Mouse (Mus musculus): ENCODE measurements around the gene Atp2b4. TPM values are rescaled to one million over a fixed set of nuclear protein-coding genes. Genes with fewer than 3 reads are reported as not detected.

Atp2b4 gene
- total and polyA plus RNA-seq, 3 experiments = 34.0 to 278 (median 85.7) TPM

DNA sequence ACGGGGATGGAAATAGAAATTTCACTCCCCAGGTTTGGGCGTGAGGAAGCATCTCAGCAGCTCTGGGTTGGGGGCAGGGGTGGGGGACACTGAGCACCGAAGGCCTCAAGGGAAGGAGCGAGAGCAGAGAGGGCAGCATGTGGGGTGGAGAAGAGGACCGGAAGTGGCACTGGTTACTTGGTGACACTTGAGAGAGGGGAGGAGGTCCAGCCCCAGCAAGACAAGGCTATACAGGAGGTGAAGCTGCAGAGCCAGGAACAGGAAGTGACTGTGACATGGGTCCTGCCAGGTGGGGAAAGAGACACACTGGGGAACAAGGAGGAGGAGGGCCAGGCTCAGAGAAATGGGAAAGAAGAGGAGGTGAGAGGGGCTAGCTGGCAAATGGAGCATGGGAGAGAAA, 20.3 kb upstream of the Atp2b4 start:
- peak overlapping the region; percentile 5; the same call in 1 of the 2 replicates for H3K4me3 ChIP-seq (ENCODE audit: low read depth, low read length)
- ATAC-seq (ENCODE audit: extremely low read depth, insufficient number of reproducible peaks, low FRiP score, poor library complexity, severe bottlenecking) (no peak), DNase-seq (ENCODE audit: low spot score) (no peak)
- peaks cover 87% of the 10 kb centered on the region for H3K4me1 ChIP-seq (ENCODE audit: insufficient read depth, low read depth, low read length)
- no peaks in the 10 kb centered on the region for H3K27me3 ChIP-seq (ENCODE audit: insufficient read depth, low read length)
- TF ChIP-seq POLR2AphosphoS5 (IDR thresholded peaks at IDR 0.05; ENCODE audit: insufficient replicate concordance, low read depth, low read length) (no peak), CTCF (IDR thresholded peaks at IDR 0.05; ENCODE audit: low read depth, low read length) (no peak), GATA2 (IDR thresholded peaks at IDR 0.05; ENCODE audit: borderline replicate concordance, low read depth, low read length) (no peak), GATA1 (IDR thresholded peaks at IDR 0.05; ENCODE audit: borderline replicate concordance, low read length) (no peak), TAL1 (conservative IDR thresholded peaks at IDR 0.05; ENCODE audit: low read depth, low read length) (no peak)
- H3K9me3 ChIP-seq (replicated peaks) = no peaks in the 10 kb centered on the region
- no peaks in the 10 kb centered on the region for H3K36me3 ChIP-seq (replicated peaks)

DNA sequence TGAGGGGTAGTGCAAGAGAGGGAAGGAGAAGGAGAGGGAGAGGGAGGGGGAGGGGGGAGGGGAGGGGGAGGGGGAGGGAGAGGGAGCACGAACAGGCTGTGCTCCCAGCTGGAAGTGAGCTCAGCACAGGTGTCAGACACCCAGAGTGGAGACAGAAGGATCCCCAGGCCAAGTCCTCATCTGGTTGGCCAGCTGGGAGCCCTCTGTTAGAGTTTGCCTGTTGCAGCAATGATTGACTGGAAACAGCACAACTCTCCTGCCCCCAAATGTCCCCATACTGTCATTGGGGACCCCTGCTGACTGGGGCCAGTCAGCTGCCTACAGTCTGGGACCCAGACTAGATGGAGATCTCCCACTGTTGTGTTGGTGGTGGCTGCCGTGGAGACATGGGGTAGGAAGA, 19.3 kb upstream of the Atp2b4 start:
- H3K4me3 ChIP-seq (ENCODE audit: low read depth, low read length) = no peak overlapping the region
- ATAC-seq (ENCODE audit: extremely low read depth, insufficient number of reproducible peaks, low FRiP score, poor library complexity, severe bottlenecking) = no peak
- H3K36me3 ChIP-seq (replicated peaks) = no peaks in the 10 kb centered on the region
- TF ChIP-seq GATA1 (IDR thresholded peaks at IDR 0.05; ENCODE audit: borderline replicate concordance, low read length) (no peak), POLR2AphosphoS5 (IDR thresholded peaks at IDR 0.05; ENCODE audit: insufficient replicate concordance, low read depth, low read length) (no peak), CTCF (IDR thresholded peaks at IDR 0.05; ENCODE audit: low read depth, low read length) (no peak), GATA2 (IDR thresholded peaks at IDR 0.05; ENCODE audit: borderline replicate concordance, low read depth, low read length) (no peak), TAL1 (conservative IDR thresholded peaks at IDR 0.05; ENCODE audit: low read depth, low read length) (no peak)
- H3K27me3 ChIP-seq (ENCODE audit: insufficient read depth, low read length) = no peaks in the 10 kb centered on the region
- H3K9me3 ChIP-seq (replicated peaks) = no peaks in the 10 kb centered on the region
- no peak for DNase-seq (ENCODE audit: low spot score)
- H3K4me1 ChIP-seq (ENCODE audit: insufficient read depth, low read depth, low read length) = peaks cover 88% of the 10 kb centered on the region

GRCm38 (mm10) chr1:133818531-133818930, 17.7 kb upstream of the Atp2b4 start:
- Histone ChIP-seq H3K36me3 (replicated peaks) (no peaks in the 10 kb centered on the region), H3K27me3 (ENCODE audit: insufficient read depth, low read length) (no peaks in the 10 kb centered on the region), H3K4me1 (ENCODE audit: insufficient read depth, low read depth, low read length) (peaks cover 86% of the 10 kb centered on the region), H3K9me3 (replicated peaks) (no peaks in the 10 kb centered on the region), H3K4me3 (ENCODE audit: low read depth, low read length) (no peak overlapping the region)
- DNase-seq (ENCODE audit: low spot score) = no peak
- no peak for TF ChIP-seq GATA2 (IDR thresholded peaks at IDR 0.05; ENCODE audit: borderline replicate concordance, low read depth, low read length)
- TF ChIP-seq TAL1 (conservative IDR thresholded peaks at IDR 0.05; ENCODE audit: low read depth, low read length) = no peak
- no peak for TF ChIP-seq CTCF (IDR thresholded peaks at IDR 0.05; ENCODE audit: low read depth, low read length)
- TF ChIP-seq GATA1 (IDR thresholded peaks at IDR 0.05; ENCODE audit: borderline replicate concordance, low read length) = no peak
- TF ChIP-seq POLR2AphosphoS5 (IDR thresholded peaks at IDR 0.05; ENCODE audit: insufficient replicate concordance, low read depth, low read length) = no peak
- no peak for ATAC-seq (ENCODE audit: extremely low read depth, insufficient number of reproducible peaks, low FRiP score, poor library complexity, severe bottlenecking)

- H3K4me1 ChIP-seq (ENCODE audit: insufficient read depth, low read depth, low read length) = peaks cover 76% of the 10 kb centered on the region
- H3K27me3 ChIP-seq (ENCODE audit: insufficient read depth, low read length) = no peaks in the 10 kb centered on the region
- no peaks in the 10 kb centered on the region for H3K9me3 ChIP-seq (replicated peaks)
- TF ChIP-seq GATA1 (IDR thresholded peaks at IDR 0.05; ENCODE audit: borderline replicate concordance, low read length) (no peak), CTCF (IDR thresholded peaks at IDR 0.05; ENCODE audit: low read depth, low read length) (no peak), TAL1 (conservative IDR thresholded peaks at IDR 0.05; ENCODE audit: low read depth, low read length) (peak; percentile 17; the same call in 1 of the 2 replicates), POLR2AphosphoS5 (IDR thresholded peaks at IDR 0.05; ENCODE audit: insufficient replicate concordance, low read depth, low read length) (no peak), GATA2 (IDR thresholded peaks at IDR 0.05; ENCODE audit: borderline replicate concordance, low read depth, low read length) (no peak)
- ATAC-seq (ENCODE audit: extremely low read depth, insufficient number of reproducible peaks, low FRiP score, poor library complexity, severe bottlenecking) (peak; percentile 85), DNase-seq (ENCODE audit: low spot score) (peak; percentile 76)
- no peaks in the 10 kb centered on the region for H3K36me3 ChIP-seq (replicated peaks)
- H3K4me3 ChIP-seq (ENCODE audit: low read depth, low read length) = peak overlapping the region; percentile 21; the same call in 1 of the 2 replicates
These were observed 15.1 kb upstream of the Atp2b4 start for GRCm38 (mm10) chr1:133815747-133816491.

DNA sequence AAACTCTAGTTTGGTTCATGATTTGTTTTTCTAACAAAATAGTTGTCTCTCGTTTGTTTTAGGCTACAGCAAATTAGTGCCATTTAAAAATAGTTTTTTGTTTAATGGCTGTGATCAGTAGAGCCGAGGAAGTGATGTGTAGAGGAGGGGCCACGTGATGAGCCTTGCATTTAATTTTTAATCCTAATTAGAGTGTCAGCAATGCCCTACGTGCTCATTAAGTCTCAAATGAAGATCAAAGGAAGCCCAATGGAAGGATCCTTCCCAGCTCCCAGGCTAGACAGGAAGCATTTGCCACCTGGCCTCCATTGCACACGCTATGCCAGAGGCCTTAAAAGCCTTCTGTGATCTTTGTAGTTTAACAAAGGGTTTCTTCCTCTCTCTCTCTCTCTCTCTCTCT, 8.5 kb upstream of the Atp2b4 start:
- Histone ChIP-seq H3K9me3 (replicated peaks) (no peaks in the 10 kb centered on the region), H3K4me1 (ENCODE audit: insufficient read depth, low read depth, low read length) (peaks cover 57% of the 10 kb centered on the region), H3K27me3 (ENCODE audit: insufficient read depth, low read length) (no peaks in the 10 kb centered on the region), H3K4me3 (ENCODE audit: low read depth, low read length) (no peak overlapping the region), H3K36me3 (replicated peaks) (no peaks in the 10 kb centered on the region)
- DNase-seq (ENCODE audit: low spot score) = no peak
- no peak for ATAC-seq (ENCODE audit: extremely low read depth, insufficient number of reproducible peaks, low FRiP score, poor library complexity, severe bottlenecking)
- TF ChIP-seq CTCF (IDR thresholded peaks at IDR 0.05; ENCODE audit: low read depth, low read length) (no peak), GATA1 (IDR thresholded peaks at IDR 0.05; ENCODE audit: borderline replicate concordance, low read length) (no peak), POLR2AphosphoS5 (IDR thresholded peaks at IDR 0.05; ENCODE audit: insufficient replicate concordance, low read depth, low read length) (no peak), GATA2 (IDR thresholded peaks at IDR 0.05; ENCODE audit: borderline replicate concordance, low read depth, low read length) (no peak), TAL1 (conservative IDR thresholded peaks at IDR 0.05; ENCODE audit: low read depth, low read length) (no peak)

DNA sequence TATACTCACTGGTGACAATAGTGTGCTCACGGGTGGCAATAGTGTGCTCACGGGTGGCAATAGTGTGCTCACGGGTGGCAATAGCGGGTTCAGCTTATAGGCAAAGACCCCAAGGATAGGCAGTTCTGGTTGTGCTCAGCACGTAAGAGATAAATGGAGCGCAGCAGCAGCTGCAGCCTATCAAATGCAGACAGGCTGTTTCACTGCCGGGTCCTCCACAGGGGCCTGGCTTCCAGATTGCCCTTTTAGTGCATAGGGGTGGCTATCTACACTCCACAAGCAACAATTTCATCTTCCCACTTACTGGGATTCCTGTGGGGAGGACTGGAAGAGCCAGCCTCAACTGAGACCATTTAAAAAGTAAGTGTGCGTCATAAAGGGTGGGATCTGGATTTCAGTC, 7.2 kb upstream of the Atp2b4 start:
- H3K4me3 ChIP-seq (ENCODE audit: low read depth, low read length) = no peak overlapping the region
- TF ChIP-seq TAL1 (conservative IDR thresholded peaks at IDR 0.05; ENCODE audit: low read depth, low read length) = no peak
- TF ChIP-seq CTCF (IDR thresholded peaks at IDR 0.05; ENCODE audit: low read depth, low read length) = no peak
- no peak for TF ChIP-seq GATA1 (IDR thresholded peaks at IDR 0.05; ENCODE audit: borderline replicate concordance, low read length)
- no peak for ATAC-seq (ENCODE audit: extremely low read depth, insufficient number of reproducible peaks, low FRiP score, poor library complexity, severe bottlenecking)

More for the DNA sequence above, 7.2 kb upstream of the Atp2b4 start:
- Histone ChIP-seq H3K27me3 (ENCODE audit: insufficient read depth, low read length) (no peaks in the 10 kb centered on the region), H3K4me1 (ENCODE audit: insufficient read depth, low read depth, low read length) (peaks cover 58% of the 10 kb centered on the region), H3K36me3 (replicated peaks) (no peaks in the 10 kb centered on the region), H3K9me3 (replicated peaks) (no peaks in the 10 kb centered on the region)
- no peak for DNase-seq (ENCODE audit: low spot score)

All from G1E (cell line).